ENCODE assay signal across 31 mouse cellular contexts in the genomic region with DNA sequence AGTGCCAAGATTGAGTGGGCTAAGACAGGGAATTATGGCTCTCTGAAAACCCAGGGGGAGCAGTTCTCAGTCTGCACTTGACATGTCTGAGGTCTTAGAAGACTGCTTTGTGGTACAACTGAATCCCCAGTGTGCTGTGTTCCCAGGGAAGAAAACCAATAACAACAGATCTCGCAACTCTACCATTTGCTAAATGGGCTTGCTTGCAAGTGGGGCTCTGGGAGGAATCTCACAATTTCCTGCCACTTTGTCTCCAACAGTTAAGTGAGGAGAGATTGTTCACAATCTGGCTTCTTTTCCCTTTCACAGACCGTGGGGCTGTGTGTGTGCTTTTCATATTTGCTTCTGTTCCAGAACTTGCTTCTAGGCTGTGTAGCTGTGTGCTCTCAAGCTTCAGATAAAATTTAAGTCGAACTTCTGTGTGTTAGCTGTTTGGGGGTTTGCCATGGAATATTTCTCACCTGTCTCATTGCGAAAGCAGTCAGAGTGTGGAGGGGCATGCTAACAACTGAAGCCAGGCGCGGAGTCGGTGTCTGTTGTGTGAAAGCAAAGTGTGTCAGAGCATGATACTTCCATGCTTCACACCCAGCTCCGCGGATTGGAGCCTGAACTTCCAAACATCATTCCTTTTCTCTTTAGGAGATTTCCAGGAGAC.
DNase-seq lines count a peak whose midpoint lies in the region; ATAC-seq and TF ChIP-seq lines count a peak whose summit lies in the region.
"Had no signal": no experiment of that assay in that cellular context is flagged by ENCODE, and none has a peak within 500 bp of the region (broad histone marks: within the 10 kb centered on the region; RNA-seq: fewer than 3 reads in every experiment).

No protein-coding gene starts in this region.

- peak; percentile 26; the same call in 1 of the 2 replicates for ATAC-seq in forebrain, embryonic 13.5 days
- ATAC-seq in forebrain, embryonic 12.5 days (ENCODE audit: low FRiP score) = no peak
- no peak for ATAC-seq in monocyte, adult 5-6 weeks (replicated peaks; ENCODE audit: insufficient number of reproducible peaks, low FRiP score, low TSS enrichment, poor library complexity, severe bottlenecking)
- ATAC-seq: activated CD4-positive, CD25-positive, alpha-beta regulatory T cell, adult 4 months; intestine, embryonic 16.5 days had no signal

- H3K9ac ChIP-seq in forebrain, embryonic 13.5 days = no peak overlapping the region
- H3K9ac ChIP-seq in forebrain, embryonic 12.5 days = no peak overlapping the region
- H3K9ac ChIP-seq: hindbrain, embryonic 12.5 days; limb, embryonic 13.5 days; lung, embryonic 15.5 days; neural tube, embryonic 15.5 days had no signal

- no peaks in the 10 kb centered on the region for H3K9me3 ChIP-seq in forebrain, embryonic 13.5 days (replicated peaks)
- H3K9me3 ChIP-seq in forebrain, embryonic 12.5 days = no peaks in the 10 kb centered on the region
- H3K9me3 ChIP-seq: hindbrain, embryonic 12.5 days; limb, embryonic 13.5 days; lung, embryonic 15.5 days; midbrain, embryonic 10.5 days; neural tube, embryonic 15.5 days had no signal

- H3K27ac ChIP-seq in forebrain, embryonic 13.5 days = no peak overlapping the region
- no peak overlapping the region for H3K27ac ChIP-seq in forebrain, embryonic 12.5 days
- H3K27ac ChIP-seq: hindbrain, embryonic 12.5 days; kidney, postnatal 0 days; limb, embryonic 13.5 days; lung, embryonic 15.5 days; midbrain, embryonic 10.5 days; neural tube, embryonic 15.5 days; stomach, postnatal 0 days had no signal

- TF ChIP-seq POLR2A in brain, embryonic 14.5 days (IDR thresholded peaks at IDR 0.05; ENCODE audit: borderline replicate concordance, extremely low read depth, insufficient read depth, insufficient read length, poor library complexity, severe bottlenecking) = no peak

- H3K4me3 ChIP-seq in forebrain, embryonic 13.5 days = no peak overlapping the region
- H3K4me3 ChIP-seq in forebrain, embryonic 12.5 days (replicated peaks) = no peak overlapping the region
- H3K4me3 ChIP-seq: erythroblast, embryonic 14.5 days; hindbrain, embryonic 12.5 days; limb, embryonic 13.5 days; lung, embryonic 15.5 days; midbrain, embryonic 10.5 days; neural tube, embryonic 15.5 days had no signal

- intact Hi-C loops in heart, postnatal 10 days (cut with DNase I) = no loop called here

- H3K4me2 ChIP-seq in forebrain, embryonic 13.5 days = no peak overlapping the region
- H3K4me2 ChIP-seq in forebrain, embryonic 12.5 days = no peak overlapping the region
- H3K4me2 ChIP-seq: hindbrain, embryonic 12.5 days; limb, embryonic 13.5 days; liver, embryonic 11.5 days; lung, embryonic 15.5 days; neural tube, embryonic 15.5 days had no signal

- 79% methylated on average over 9 of the region's 9 CpGs for WGBS in forebrain, embryonic 13.5 days
- WGBS in forebrain, embryonic 12.5 days = 82% methylated on average over 9 of the region's 9 CpGs

- H3K4me1 ChIP-seq in forebrain, embryonic 13.5 days = peaks cover 11% of the 10 kb centered on the region
- peaks cover 9% of the 10 kb centered on the region for H3K4me1 ChIP-seq in forebrain, embryonic 12.5 days

- TF ChIP-seq CTCF in brain, embryonic 14.5 days (IDR thresholded peaks at IDR 0.05; ENCODE audit: borderline replicate concordance, extremely low read depth, insufficient read depth, insufficient read length) = no peak

- no peaks in the 10 kb centered on the region for H3K27me3 ChIP-seq in forebrain, embryonic 13.5 days
- H3K27me3 ChIP-seq in forebrain, embryonic 12.5 days = no peaks in the 10 kb centered on the region
- H3K27me3 ChIP-seq: CH12.LX; hindbrain, embryonic 12.5 days; limb, embryonic 13.5 days; lung, embryonic 15.5 days; neural tube, embryonic 15.5 days had no signal

- no peaks in the 10 kb centered on the region for H3K36me3 ChIP-seq in forebrain, embryonic 13.5 days (ENCODE audit: poor library complexity, severe bottlenecking)
- no peaks in the 10 kb centered on the region for H3K36me3 ChIP-seq in forebrain, embryonic 12.5 days (replicated peaks)
- H3K36me3 ChIP-seq: hindbrain, embryonic 12.5 days; limb, embryonic 13.5 days; lung, embryonic 15.5 days; midbrain, embryonic 10.5 days; neural tube, embryonic 15.5 days had no signal

- DNase-seq in gastrocnemius, adult 18-20 months (ENCODE audit: low spot score) = peak; percentile 5
- DNase-seq in gastrocnemius, adult 8-10 months (ENCODE audit: low spot score in 2 of 2) = no peak
- peak; percentile 58 to 70 for DNase-seq in heart, adult 9 months (ENCODE audit: low spot score in 2 of 2)
- DNase-seq in heart, postnatal 10 days = no peak
- DNase-seq in brain, embryonic 14.5 days (ENCODE audit: low read depth) = peak; percentile 53
- DNase-seq: adrenal gland, adult 8-10 months; cerebellum, adult 11-12 months; cerebellum, postnatal 10 days; gastrocnemius, postnatal 14 days; kidney, adult 8-10 months; kidney, postnatal 4 days; retina, postnatal 1 day; right cerebral cortex, postnatal 25 days; spleen, adult 18-20 months; thymus, adult 18-20 months; thymus, postnatal 25 days had no signal

Comparison
In these comparisons a context has a peak if more than half of its experiments do, and no peak if none do; other contexts are left out.
1. DNase-seq: peak in gastrocnemius, adult 18-20 months (single experiment), heart, adult 9 months (2 of 2) and brain, embryonic 14.5 days (single experiment); none in gastrocnemius, adult 8-10 months (0 of 2) and heart, postnatal 10 days (0 of 2).